Mouse (Mus musculus): ENCODE data around the gene Cd248.

DNA sequence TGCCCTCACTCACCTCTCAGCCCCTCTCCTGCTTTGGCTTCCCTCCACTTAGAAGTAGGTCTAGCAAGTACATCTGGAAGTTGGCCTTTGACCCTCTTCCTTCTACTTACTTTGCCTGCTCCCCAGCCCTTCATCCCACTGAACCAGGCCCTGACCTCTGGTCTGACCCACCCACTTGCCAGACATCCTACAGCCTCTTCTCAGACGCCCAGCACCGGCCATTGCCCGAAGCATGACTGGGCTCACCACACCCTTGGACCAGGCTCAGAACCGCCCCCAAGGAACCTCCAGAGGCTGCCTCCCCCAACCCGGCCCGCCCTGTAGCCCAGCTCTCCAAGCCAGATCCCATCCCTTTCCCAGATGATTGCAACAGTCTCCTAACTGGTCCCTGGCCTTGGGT is 5.4 kb upstream of the Cd248 start:
- TF ChIP-seq CTCF (IDR thresholded peaks at IDR 0.05; ENCODE audit: control insufficient read depth, insufficient read depth, insufficient read length): no peak
- no peak for TF ChIP-seq USF1 (IDR thresholded peaks at IDR 0.05; ENCODE audit: low read depth)
- no peak for TF ChIP-seq MAX (IDR thresholded peaks at IDR 0.05)
- TF ChIP-seq MYOD1 (IDR thresholded peaks at IDR 0.05; ENCODE audit: control insufficient read depth, insufficient read length, low read depth): no peak
- no peak for TF ChIP-seq CEBPB (IDR thresholded peaks at IDR 0.05; ENCODE audit: low read depth)

Measured in C2C12 (cell line).